Mouse (Mus musculus) liver, embryonic 15.5 days (tissue): ENCODE data around the gene Col2a1. TPM values are rescaled to one million over a fixed set of nuclear protein-coding genes. Genes with fewer than 3 reads are reported as not detected.

Source experiments
- ATAC-seq: fragments of 200-750 bp; cut with Nextera tagmentation; 2 replicates; pipeline ENCODE4 v1.8.0; 2017; ENCODE audit warnings: moderate number of reproducible peaks, mild to moderate bottlenecking, moderate library complexity; ENCODE audit not compliant: insufficient read depth
- H3K27ac ChIP-seq: fragments of 300-500 bp; sonication (generic); replicated peaks from 2 replicates; pipeline ENCODE4 v1.5.1; 2015; ENCODE audit warnings: mild to moderate bottlenecking, inconsistent platforms
- H3K27me3 ChIP-seq: fragments of 300-500 bp; sonication (generic); 2 replicates; pipeline ENCODE4 v1.6.1; 2015; ENCODE audit warnings: mild to moderate bottlenecking, inconsistent platforms
- H3K36me3 ChIP-seq: fragments of 300-500 bp; sonication (generic); replicated peaks from 2 replicates; pipeline ENCODE4 v1.6.1; 2015; ENCODE audit warnings: moderate library complexity, mild to moderate bottlenecking, inconsistent platforms
- H3K4me1 ChIP-seq: fragments of 300-500 bp; sonication (generic); replicated peaks from 2 replicates; pipeline ENCODE4 v1.6.1; 2015; ENCODE audit warnings: inconsistent platforms
- H3K4me2 ChIP-seq: fragments of 300-500 bp; sonication (generic); 2 replicates; pipeline ENCODE4 v1.6.1; 2015; ENCODE audit warnings: moderate library complexity, mild to moderate bottlenecking, inconsistent platforms
- H3K4me3 ChIP-seq: fragments of 300-500 bp; sonication (generic); replicated peaks from 2 replicates; pipeline ENCODE4 v1.5.1; 2015; ENCODE audit warnings: mild to moderate bottlenecking, inconsistent platforms
- H3K9ac ChIP-seq: fragments of 300-500 bp; sonication (generic); 2 replicates; pipeline ENCODE4 v1.6.1; 2015; ENCODE audit warnings: moderate library complexity, mild to moderate bottlenecking, inconsistent platforms
- H3K9me3 ChIP-seq: fragments of 300-500 bp; sonication (generic); replicated peaks from 2 replicates; pipeline ENCODE4 v1.6.1; 2016; ENCODE audit warnings: inconsistent platforms
- WGBS: fragments of 180-500 bp; shearing (Covaris S2); methylation state at CpG from one replicate; pipeline ENCODE4 v1.1.7; 2015; ENCODE audit warnings: mixed read lengths; ENCODE audit not compliant: insufficient replicate concordance; 5-methylcytosine and 5-hydroxymethylcytosine counted together
- polyA plus RNA-seq: library from polyadenylated mRNA; unstranded; fragments of >200 nt; fragmentation: Nextera tagmentation; extraction: Ambion mirVana; gene quantifications from 2 replicates; pipeline ENCODE4 v1.2.1, GENCODE M21; 2015

The Col2a1 gene
- polyA plus RNA-seq, 1 experiment from 2014 or later: 5.3 TPM

GRCm38 (mm10) chr15:98002113-98002990 lies 2.1 kb downstream of the Col2a1 start:
- H3K4me2 ChIP-seq: peak overlapping the region; percentile 10; the same call in 1 of the 2 replicates
- no peak overlapping the region for H3K27ac ChIP-seq
- H3K4me3 ChIP-seq: 0 out of 2 replicates have a peak overlapping the region, but pooled peaks have one; percentile 1
- no peaks in the 10 kb centered on the region for H3K9me3 ChIP-seq
- no peak for ATAC-seq
- 2% methylated on average over 41 of the region's 42 CpGs for WGBS
- peaks cover 99% of the 10 kb centered on the region for H3K27me3 ChIP-seq
- H3K4me1 ChIP-seq: peaks cover 14% of the 10 kb centered on the region; the same call in 1 of the 2 replicates
- no peak overlapping the region for H3K9ac ChIP-seq
- no peaks in the 10 kb centered on the region for H3K36me3 ChIP-seq

GRCm38 (mm10) chr15:98001321-98002112 lies 3.0 kb downstream of the Col2a1 start:
- Histone ChIP-seq H3K36me3 (no peaks in the 10 kb centered on the region), H3K4me2 (peak overlapping the region; percentile 10; the same call in 1 of the 2 replicates), H3K4me1 (peaks cover 14% of the 10 kb centered on the region; the same call in 1 of the 2 replicates), H3K27me3 (peaks cover 99% of the 10 kb centered on the region), H3K9me3 (no peaks in the 10 kb centered on the region), H3K9ac (no peak overlapping the region), H3K4me3 (0 out of 2 replicates have a peak overlapping the region, but pooled peaks have one; percentile 1), H3K27ac (no peak overlapping the region)
- no peak for ATAC-seq
- 2% methylated on average over 37 of the region's 37 CpGs for WGBS

GRCm38 (mm10) chr15:97999991-98000390 lies 4.5 kb downstream of the Col2a1 start:
- H3K27me3 ChIP-seq: peaks cover 92% of the 10 kb centered on the region
- no peak for ATAC-seq
- H3K4me3 ChIP-seq: no peak overlapping the region
- peaks cover 14% of the 10 kb centered on the region; the same call in 1 of the 2 replicates for H3K4me1 ChIP-seq
- no peaks in the 10 kb centered on the region for H3K9me3 ChIP-seq
- H3K27ac ChIP-seq: no peak overlapping the region
- WGBS: 3% methylated on average over 7 of the region's 7 CpGs
- no peak overlapping the region for H3K9ac ChIP-seq
- no peak overlapping the region for H3K4me2 ChIP-seq
- no peaks in the 10 kb centered on the region for H3K36me3 ChIP-seq

- Histone ChIP-seq H3K9me3 (no peaks in the 10 kb centered on the region), H3K27ac (no peak overlapping the region), H3K9ac (no peak overlapping the region), H3K4me1 (peaks cover 11% of the 10 kb centered on the region; the same call in 1 of the 2 replicates), H3K27me3 (peaks cover 89% of the 10 kb centered on the region), H3K4me2 (no peak overlapping the region), H3K36me3 (no peaks in the 10 kb centered on the region), H3K4me3 (no peak overlapping the region)
- ATAC-seq: no peak
- 5% methylated on average over 13 of the region's 13 CpGs for WGBS
These were observed 4.9 kb downstream of the Col2a1 start for GRCm38 (mm10) chr15:97999546-97999945.

GRCm38 (mm10) chr15:97996716-97997256 lies 7.7 kb downstream of the Col2a1 start:
- no peak for ATAC-seq
- Histone ChIP-seq H3K9ac (no peak overlapping the region), H3K27ac (no peak overlapping the region), H3K36me3 (no peaks in the 10 kb centered on the region), H3K9me3 (no peaks in the 10 kb centered on the region), H3K4me1 (peaks cover 16% of the 10 kb centered on the region; the same call in 1 of the 2 replicates), H3K4me2 (no peak overlapping the region), H3K27me3 (peaks cover 72% of the 10 kb centered on the region), H3K4me3 (no peak overlapping the region)
- WGBS: 68% methylated on average over 13 of the region's 13 CpGs

- Histone ChIP-seq H3K9me3 (no peaks in the 10 kb centered on the region), H3K4me2 (peak overlapping the region; percentile 34), H3K27me3 (peaks cover 49% of the 10 kb centered on the region), H3K9ac (no peak overlapping the region), H3K4me3 (no peak overlapping the region; the same call in 1 of the 2 replicates), H3K4me1 (peaks cover 9% of the 10 kb centered on the region; the same call in 1 of the 2 replicates), H3K36me3 (no peaks in the 10 kb centered on the region), H3K27ac (no peak overlapping the region)
- 11% methylated on average over 18 of the region's 18 CpGs for WGBS
- ATAC-seq: peak; percentile 82
These were observed 11.7 kb downstream of the Col2a1 start for GRCm38 (mm10) chr15:97992712-97993286.

- Histone ChIP-seq H3K27me3 (peaks cover 43% of the 10 kb centered on the region), H3K4me3 (no peak overlapping the region), H3K27ac (no peak overlapping the region), H3K4me2 (peak overlapping the region; percentile 34; the same call in 1 of the 2 replicates), H3K36me3 (no peaks in the 10 kb centered on the region), H3K9ac (no peak overlapping the region), H3K4me1 (peaks cover 9% of the 10 kb centered on the region; the same call in 1 of the 2 replicates), H3K9me3 (no peaks in the 10 kb centered on the region)
- ATAC-seq: no peak
- WGBS: 56% methylated on average over 13 of the region's 13 CpGs
These were observed 12.3 kb downstream of the Col2a1 start for GRCm38 (mm10) chr15:97992027-97992711.

- ATAC-seq: no peak
- no peaks in the 10 kb centered on the region for H3K9me3 ChIP-seq
- 34% methylated on average over 12 of the region's 12 CpGs for WGBS
- peaks cover 35% of the 10 kb centered on the region for H3K27me3 ChIP-seq
- no peak overlapping the region for H3K4me2 ChIP-seq
- H3K27ac ChIP-seq: no peak overlapping the region
- peaks cover 9% of the 10 kb centered on the region; the same call in 1 of the 2 replicates for H3K4me1 ChIP-seq
- no peak overlapping the region for H3K9ac ChIP-seq
- no peak overlapping the region for H3K4me3 ChIP-seq
- no peaks in the 10 kb centered on the region for H3K36me3 ChIP-seq
These were observed 13.1 kb downstream of the Col2a1 start for GRCm38 (mm10) chr15:97991285-97991895.

GRCm38 (mm10) chr15:97990721-97991120 lies 13.8 kb downstream of the Col2a1 start:
- Histone ChIP-seq H3K4me1 (peaks cover 9% of the 10 kb centered on the region; the same call in 1 of the 2 replicates), H3K4me3 (no peak overlapping the region), H3K27ac (no peak overlapping the region), H3K4me2 (no peak overlapping the region), H3K9me3 (no peaks in the 10 kb centered on the region), H3K36me3 (no peaks in the 10 kb centered on the region), H3K9ac (no peak overlapping the region), H3K27me3 (peaks cover 29% of the 10 kb centered on the region)
- WGBS: 30% methylated on average over 4 of the region's 4 CpGs
- ATAC-seq: no peak

- no peak for ATAC-seq
These were observed 14.4 kb downstream of the Col2a1 start for GRCm38 (mm10) chr15:97990124-97990523.

More at GRCm38 (mm10) chr15:97990124-97990523, 14.4 kb downstream of the Col2a1 start:
- 14% methylated on average over 6 of the region's 6 CpGs for WGBS
- Histone ChIP-seq H3K36me3 (no peaks in the 10 kb centered on the region), H3K9ac (no peak overlapping the region), H3K27me3 (peaks cover 29% of the 10 kb centered on the region), H3K4me1 (peaks cover 9% of the 10 kb centered on the region; the same call in 1 of the 2 replicates), H3K9me3 (no peaks in the 10 kb centered on the region), H3K4me3 (no peak overlapping the region), H3K4me2 (no peak overlapping the region), H3K27ac (no peak overlapping the region)
